Mouse (Mus musculus): ENCODE measurements around the gene Cc2d2b. TPM values are rescaled to one million over a fixed set of nuclear protein-coding genes. Genes with fewer than 3 reads are reported as not detected.

The Cc2d2b gene
- polyA plus RNA-seq (2012; rRNA removed) = 0.04 and 0.32 TPM in 2 replicates

GRCm38 (mm10) chr19:40748559-40748958, at the start of gene Cc2d2b:
Gene Cc2d2b, plus strand, starts transcription at chr19:40748753.

GRCm38 (mm10) chr19:40830703-40831415, 82.3 kb downstream of the Cc2d2b start, which contains the start of gene Ccnj:
Gene Ccnj, plus strand, starts transcription at chr19:40831279.

Other genes with a start within 250 kb of the Cc2d2b start
- 75.3 and 84.2 TPM in 2 replicates for gene Sorbs1, start 235.0 kb upstream of the Cc2d2b start, polyA plus RNA-seq (2012; rRNA removed)
- 74.2 and 74.9 TPM in 2 replicates for gene Aldh18a1, start 160.3 kb upstream of the Cc2d2b start, polyA plus RNA-seq (2012; rRNA removed)
- gene Tctn3, start 136.5 kb upstream of the Cc2d2b start, polyA plus RNA-seq (2012; rRNA removed) = 16.2 and 16.4 TPM in 2 replicates
- gene Entpd1, start 136.4 kb upstream of the Cc2d2b start, polyA plus RNA-seq (2012; rRNA removed) = 10.3 TPM in 2 replicates
- 19.5 and 23.9 TPM in 2 replicates for gene Ccnj, start 82.5 kb downstream of the Cc2d2b start, polyA plus RNA-seq (2012; rRNA removed)
- gene Zfp518a, start 146.0 kb downstream of the Cc2d2b start, polyA plus RNA-seq (2012; rRNA removed) = 6.3 and 6.7 TPM in 2 replicates
- gene Blnk, start 245.8 kb downstream of the Cc2d2b start, polyA plus RNA-seq (2012; rRNA removed) = 0.31 and 0.43 TPM in 2 replicates